Mouse (Mus musculus): Measurements from ENCODE around the gene Zfp872. TPM values are rescaled to one million over a fixed set of nuclear protein-coding genes. Genes with fewer than 3 reads are reported as not detected.

Zfp872 gene
- not detected in 4 replicates for total RNA-seq (2023)

DNA sequence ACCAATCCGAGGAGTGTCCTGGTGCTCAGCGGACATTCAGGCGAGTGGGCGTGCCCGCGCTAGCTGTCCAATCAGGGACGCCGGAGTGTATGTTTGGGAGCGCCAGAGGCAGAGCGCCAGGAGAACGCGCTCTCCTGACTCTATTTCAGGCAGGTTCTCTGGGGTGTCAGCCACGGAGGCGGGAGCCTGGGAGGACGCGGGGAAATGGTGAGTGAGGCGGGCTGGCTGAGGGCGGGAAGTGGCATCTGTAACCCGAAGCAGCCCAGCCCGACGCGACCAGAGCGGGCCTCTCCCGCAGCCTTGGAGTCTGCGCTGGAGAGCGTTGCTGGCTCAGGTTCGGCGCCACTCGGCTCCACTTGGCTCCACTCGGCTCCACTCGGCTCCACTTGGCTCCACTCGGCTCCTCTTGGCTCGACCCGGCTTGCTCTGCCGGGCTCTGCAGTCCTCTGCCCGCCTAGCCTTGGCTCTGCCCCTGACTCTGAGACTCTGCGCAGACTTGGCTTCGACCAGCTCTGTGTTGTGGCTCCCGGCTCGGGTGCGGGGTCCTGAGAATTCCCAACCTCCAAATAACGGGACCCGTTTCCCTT, at the start of gene Zfp872:
Gene Zfp872, plus strand, starts transcription at position 66 of the 587 bp plus-strand sequence.

DNA sequence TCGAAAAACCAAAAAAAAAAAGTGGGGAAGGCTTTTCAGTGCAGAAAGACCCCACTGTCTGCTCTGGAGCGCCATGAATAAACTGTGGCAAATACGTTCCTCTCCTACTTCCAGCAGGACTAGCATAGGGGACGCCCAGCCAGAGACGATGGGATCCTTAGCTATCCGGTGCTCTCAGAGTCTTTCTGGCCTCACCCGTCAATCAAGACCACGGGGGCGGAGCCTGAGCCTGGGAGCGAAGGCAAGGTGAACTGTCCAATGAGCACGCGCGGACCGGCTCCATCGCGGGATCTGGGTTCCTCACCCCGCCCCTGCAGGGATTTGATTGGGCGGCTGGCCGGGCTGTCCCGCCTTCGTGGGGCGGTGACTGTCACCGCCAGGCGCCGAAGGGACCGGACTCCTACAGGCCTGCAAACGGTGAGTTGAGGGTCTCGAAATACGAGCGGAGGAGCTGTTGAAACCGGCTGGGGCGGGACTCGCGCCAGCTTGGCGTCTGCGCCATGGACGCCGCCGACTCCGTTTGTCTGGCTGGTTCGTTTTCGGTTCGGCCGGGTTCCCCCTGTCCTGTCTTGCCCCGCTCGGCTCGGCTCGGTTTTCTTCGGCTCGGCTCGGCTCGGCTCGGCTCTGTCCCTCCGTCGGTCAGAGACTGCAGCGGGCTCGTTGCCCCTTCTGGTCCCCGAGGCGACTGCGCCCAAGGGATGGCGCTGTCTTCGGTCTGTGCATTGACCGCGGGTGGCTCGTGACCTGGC, 31.2 kb upstream of the Zfp872 start, which contains the start of gene Pigyl:
Gene Pigyl, plus strand, starts transcription at position 350 of the 749 bp plus-strand sequence.

DNA sequence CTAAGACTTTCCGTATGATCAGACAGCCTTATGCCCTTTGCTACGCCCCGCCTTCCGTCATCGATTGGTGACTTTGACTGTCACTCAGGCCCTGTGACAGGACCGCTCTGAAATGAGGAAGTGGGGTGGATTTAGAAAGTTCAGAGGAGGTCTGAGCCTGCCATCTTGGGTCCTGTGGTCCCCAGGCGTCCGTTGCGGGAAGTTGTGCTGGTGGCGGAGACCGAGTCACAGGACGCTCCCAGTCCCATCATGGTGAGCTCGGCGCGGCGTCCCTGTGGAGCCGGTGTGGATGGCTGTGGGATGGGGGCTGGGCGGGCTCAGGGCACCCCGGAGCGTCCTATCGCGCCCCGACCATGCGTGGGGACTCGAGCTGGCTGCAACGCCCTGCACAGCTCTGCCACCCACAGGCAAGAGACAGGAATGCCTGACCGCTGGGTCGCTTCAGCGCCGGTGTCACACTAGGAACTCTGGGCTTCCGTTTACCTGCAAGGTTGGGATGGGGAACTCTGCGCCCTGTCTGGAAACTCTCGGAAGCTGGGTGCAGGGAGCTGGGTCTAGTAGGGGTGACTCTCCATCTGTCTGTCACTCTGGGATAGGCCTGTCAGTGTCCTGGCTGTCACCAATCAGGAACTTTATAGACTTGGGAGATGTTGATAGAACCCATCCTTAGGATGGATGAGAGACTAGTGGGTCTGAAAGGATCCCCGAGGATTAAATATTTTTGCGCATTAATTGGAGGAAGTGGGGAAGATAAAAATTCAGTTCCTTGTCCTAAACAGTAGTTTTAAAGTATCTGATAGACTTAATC, 37.9 kb downstream of the Zfp872 start, which contains the start of gene Zfp809:
Gene Zfp809, plus strand, starts transcription at position 134 of the 808 bp plus-strand sequence.

Other genes with a start within 250 kb of the Zfp872 start
- 7.7 to 11.2 TPM (median 9.9 TPM) in 4 replicates for gene Swsap1, start 232.3 kb upstream of the Zfp872 start, total RNA-seq (2023)
- gene Epor, start 224.6 kb upstream of the Zfp872 start, total RNA-seq (2023): not detected in 4 replicates
- not detected in 4 replicates for gene Rgl3, start 198.6 kb upstream of the Zfp872 start, total RNA-seq (2023)
- not detected in 4 replicates for gene Ccdc151, start 185.5 kb upstream of the Zfp872 start, total RNA-seq (2023)
- 64.4 to 73.1 TPM (median 72.2 TPM) in 4 replicates for gene Prkcsh, start 185.3 kb upstream of the Zfp872 start, total RNA-seq (2023)
- not detected in 4 replicates for gene Elavl3, start 136.1 kb upstream of the Zfp872 start, total RNA-seq (2023)
- not detected in 4 replicates for gene Gm49318, start 116.8 kb upstream of the Zfp872 start, total RNA-seq (2023)
- 28.4 to 35.4 TPM (median 33.4 TPM) in 4 replicates for gene Zfp653, start 116.7 kb upstream of the Zfp872 start, total RNA-seq (2023)
- 17.8 to 24.6 TPM (median 20.1 TPM) in 4 replicates for gene Ecsit, start 102.7 kb upstream of the Zfp872 start, total RNA-seq (2023)
- not detected in 4 replicates for gene Cnn1, start 88.9 kb upstream of the Zfp872 start, total RNA-seq (2023)
- 32.6 to 40.3 TPM (median 38.1 TPM) in 4 replicates for gene Elof1, start 70.9 kb upstream of the Zfp872 start, total RNA-seq (2023)
- gene Acp5, start 52.4 kb upstream of the Zfp872 start, total RNA-seq (2023): 180 to 182 TPM (median 181 TPM) in 4 replicates
- gene Pigyl, start 31.2 kb upstream of the Zfp872 start, total RNA-seq (2023): 9.4 to 13.4 TPM (median 12.8 TPM) in 4 replicates
- 30.0 to 35.4 TPM (median 32.2 TPM) in 4 replicates for gene Zfp809, start 37.6 kb downstream of the Zfp872 start, total RNA-seq (2023)
- gene Zfp599, start 71.8 kb downstream of the Zfp872 start, total RNA-seq (2023): 2.0 to 3.0 TPM (median 2.6 TPM) in 4 replicates
- 14.5 to 15.2 TPM (median 14.8 TPM) in 4 replicates for gene Zfp810, start 119.6 kb downstream of the Zfp872 start, total RNA-seq (2023)
- gene Anln, start 201.1 kb downstream of the Zfp872 start, total RNA-seq (2023): 0.66 to 2.4 TPM (median 1.2 TPM) in 4 replicates
- 0.85 to 2.3 TPM (median 1.6 TPM) in 4 replicates for gene 9530077C05Rik, start 223.4 kb downstream of the Zfp872 start, total RNA-seq (2023)